Mouse (Mus musculus) limb, embryonic 12.5 days (tissue): Measurements from ENCODE around the gene Pprc1. TPM values are rescaled to one million over a fixed set of nuclear protein-coding genes. Genes with fewer than 3 reads are reported as not detected.

Experiments used
- polyA plus RNA-seq: library from polyadenylated mRNA; unstranded; fragments of >200 nt; fragmentation: Nextera tagmentation; extraction: Ambion mirVana; gene quantifications from 2 replicates; pipeline ENCODE4 v1.2.1, GENCODE M21; 2016

The Pprc1 gene
- polyA plus RNA-seq, 1 experiment from 2014 or later: 32.7 TPM

Other genes with a start within 250 kb of the Pprc1 start
- gene Kcnip2, start 228.8 kb upstream of the Pprc1 start, polyA plus RNA-seq: 0.40 and 0.51 TPM in 2 replicates
- gene Armh3, start 46.4 kb upstream of the Pprc1 start, polyA plus RNA-seq: 19.8 and 19.9 TPM in 2 replicates
- gene Hps6, start 41.4 kb upstream of the Pprc1 start, polyA plus RNA-seq: 6.4 and 7.2 TPM in 2 replicates
- 135 and 145 TPM in 2 replicates for gene Ldb1, start 328 bp downstream of the Pprc1 start, polyA plus RNA-seq
- gene Nolc1, start 31.0 kb downstream of the Pprc1 start, polyA plus RNA-seq: 107 TPM in 2 replicates
- 0.40 and 0.53 TPM in 2 replicates for gene Elovl3, start 87.0 kb downstream of the Pprc1 start, polyA plus RNA-seq
- gene Pitx3, start 103.4 kb downstream of the Pprc1 start, polyA plus RNA-seq: 8.7 and 9.5 TPM in 2 replicates
- 57.4 and 63.0 TPM in 2 replicates for gene Gbf1, start 107.6 kb downstream of the Pprc1 start, polyA plus RNA-seq